Mouse (Mus musculus): ENCODE data around the gene Bfar. TPM values are rescaled to one million over a fixed set of nuclear protein-coding genes. Genes with fewer than 3 reads are reported as not detected.
"Not testable (repeated sequence)": the region's sequence is repeated elsewhere in the genome, so short reads cannot be mapped to it uniquely, and the experiment has no call there.

Bfar gene
- polyA plus RNA-seq, 1 experiment = 26.6 TPM

DNA sequence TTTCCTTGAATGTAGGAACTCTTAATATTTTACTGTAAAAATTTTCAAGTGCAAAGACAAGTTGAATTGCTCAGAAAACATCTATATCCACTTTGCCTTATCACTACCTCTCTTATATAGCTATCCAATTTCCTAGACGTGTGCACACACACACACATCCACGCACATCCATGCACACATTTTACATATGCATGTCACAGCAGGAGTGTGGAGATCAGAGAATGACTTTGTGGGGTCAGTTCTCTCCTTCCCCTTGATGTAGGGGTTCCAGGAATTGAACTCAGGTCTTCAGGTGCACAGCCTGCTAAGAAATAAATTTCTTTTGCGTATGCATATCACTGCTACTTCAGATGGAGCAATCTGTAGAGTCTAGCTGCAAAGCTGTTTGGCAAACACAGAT lies 76.5 kb downstream of the Bfar start:
- no peak overlapping the region for H3K27ac ChIP-seq (ENCODE audit: control insufficient read depth, insufficient read depth, low read depth, low read length, poor library complexity)
- H3K4me3 ChIP-seq (replicated peaks; ENCODE audit: control insufficient read depth, low read depth, low read length) = no peak overlapping the region
- 77% methylated on average over 3 of the region's 3 CpGs for WGBS
- no peaks in the 10 kb centered on the region for H3K4me1 ChIP-seq (ENCODE audit: control insufficient read depth, insufficient read depth, low read length)
- TF ChIP-seq CTCF (IDR thresholded peaks at IDR 0.05; ENCODE audit: control insufficient read depth, insufficient read depth, low read length) (no peak), POLR2A (IDR thresholded peaks at IDR 0.05; ENCODE audit: borderline replicate concordance, control insufficient read depth, low read depth, low read length) (no peak)

DNA sequence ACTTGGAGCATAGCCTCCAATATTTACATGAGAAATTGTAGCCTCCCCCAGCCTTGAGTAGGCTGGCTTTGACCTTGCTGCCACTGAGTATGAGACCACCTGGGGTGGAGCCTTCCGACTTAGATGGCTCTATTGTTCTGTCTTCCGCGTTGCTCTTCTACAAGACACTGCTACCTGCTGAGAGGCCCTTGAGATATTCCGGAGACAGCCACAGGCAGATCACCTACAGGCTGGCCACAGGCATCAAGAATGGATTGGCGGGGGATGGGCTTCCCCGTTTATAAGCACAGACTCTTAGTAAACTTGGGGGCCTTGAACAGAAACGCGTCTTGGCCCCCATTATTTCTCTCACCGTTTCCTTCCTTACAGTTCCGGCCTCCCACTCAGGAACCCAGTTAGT lies 77.2 kb downstream of the Bfar start:
- 50% methylated on average over 10 of the region's 10 CpGs for WGBS
- not testable (repeated sequence) for H3K27ac ChIP-seq (ENCODE audit: control insufficient read depth, insufficient read depth, low read depth, low read length, poor library complexity); H3K4me1 ChIP-seq (ENCODE audit: control insufficient read depth, insufficient read depth, low read length); H3K4me3 ChIP-seq (replicated peaks; ENCODE audit: control insufficient read depth, low read depth, low read length)

GRCm38 (mm10) chr16:13749306-13749705 lies 77.6 kb downstream of the Bfar start:
- H3K4me1 ChIP-seq (ENCODE audit: control insufficient read depth, insufficient read depth, low read length) = no peaks in the 10 kb centered on the region
- WGBS = 70% methylated on average over 5 of the region's 5 CpGs
- no peak overlapping the region for H3K4me3 ChIP-seq (replicated peaks; ENCODE audit: control insufficient read depth, low read depth, low read length)
- no peak overlapping the region for H3K27ac ChIP-seq (ENCODE audit: control insufficient read depth, insufficient read depth, low read depth, low read length, poor library complexity)
- TF ChIP-seq POLR2A (IDR thresholded peaks at IDR 0.05; ENCODE audit: borderline replicate concordance, control insufficient read depth, low read depth, low read length) = no peak
- TF ChIP-seq CTCF (IDR thresholded peaks at IDR 0.05; ENCODE audit: control insufficient read depth, insufficient read depth, low read length) = no peak

DNA sequence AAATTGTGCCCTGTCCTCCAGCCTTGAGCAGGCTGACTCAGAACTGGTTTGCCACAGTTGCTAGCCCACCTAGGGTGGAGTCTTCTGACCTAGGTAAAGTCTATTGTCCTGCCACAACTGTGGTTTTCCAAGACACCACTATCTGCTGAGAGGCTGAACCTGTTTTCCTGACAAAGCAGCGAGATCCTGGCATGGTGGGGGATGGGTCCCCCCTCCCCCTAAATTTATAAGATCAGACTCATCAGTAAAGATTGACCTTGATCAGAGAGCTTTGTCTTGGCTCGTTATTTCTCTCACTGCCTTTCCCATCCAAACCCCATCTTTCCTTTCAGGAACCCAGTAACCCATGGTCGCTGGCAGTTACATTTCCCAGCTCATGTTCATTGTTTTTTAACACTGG lies 78.3 kb downstream of the Bfar start:
- Histone ChIP-seq H3K4me1 (ENCODE audit: control insufficient read depth, insufficient read depth, low read length) (no peaks in the 10 kb centered on the region), H3K27ac (ENCODE audit: control insufficient read depth, insufficient read depth, low read depth, low read length, poor library complexity) (no peak overlapping the region), H3K4me3 (replicated peaks; ENCODE audit: control insufficient read depth, low read depth, low read length) (no peak overlapping the region)
- no peak for TF ChIP-seq POLR2A (IDR thresholded peaks at IDR 0.05; ENCODE audit: borderline replicate concordance, control insufficient read depth, low read depth, low read length)
- TF ChIP-seq CTCF (IDR thresholded peaks at IDR 0.05; ENCODE audit: control insufficient read depth, insufficient read depth, low read length) = no peak
- WGBS = 77% methylated on average over 3 of the region's 3 CpGs

DNA sequence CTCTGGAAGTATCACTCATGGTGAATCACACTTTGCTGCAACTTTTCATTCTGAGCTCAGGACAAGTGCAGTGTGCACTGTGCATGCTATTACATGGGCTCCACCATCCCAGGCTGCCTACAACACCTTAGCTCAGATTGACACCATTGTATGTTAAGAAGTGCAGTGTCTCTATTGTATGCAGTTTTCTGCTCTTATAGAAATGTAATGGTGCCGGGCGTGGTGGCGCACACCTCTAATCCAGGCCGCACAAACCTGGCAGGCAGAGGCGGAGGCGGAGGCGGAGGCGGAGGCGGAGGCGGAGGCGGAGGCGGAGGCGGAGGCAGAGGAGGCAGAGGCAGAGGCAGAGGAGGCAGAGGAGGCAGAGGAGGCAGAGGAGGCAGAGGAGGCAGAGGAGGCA lies 79.0 kb downstream of the Bfar start:
- TF ChIP-seq POLR2A (IDR thresholded peaks at IDR 0.05; ENCODE audit: borderline replicate concordance, control insufficient read depth, low read depth, low read length) = no peak
- TF ChIP-seq CTCF (IDR thresholded peaks at IDR 0.05; ENCODE audit: control insufficient read depth, insufficient read depth, low read length) = no peak
- no peaks in the 10 kb centered on the region for H3K4me1 ChIP-seq (ENCODE audit: control insufficient read depth, insufficient read depth, low read length)
- WGBS = 89% methylated on average over 13 of the region's 13 CpGs
- H3K4me3 ChIP-seq (replicated peaks; ENCODE audit: control insufficient read depth, low read depth, low read length) = no peak overlapping the region
- no peak overlapping the region for H3K27ac ChIP-seq (ENCODE audit: control insufficient read depth, insufficient read depth, low read depth, low read length, poor library complexity)

Other genes starting within 250 kb of the Bfar start
- gene Parn, start 3.7 kb upstream of the Bfar start, polyA plus RNA-seq (2011; ENCODE audit: insufficient read depth, insufficient read length, low replicate concordance, missing spikeins) = 6.3 and 9.0 TPM in 2 replicates
- 1.2 and 6.6 TPM in 2 replicates for gene 3110001I22Rik, start 71 bp downstream of the Bfar start, polyA plus RNA-seq (2011; ENCODE audit: insufficient read depth, insufficient read length, low replicate concordance, missing spikeins)
- 2.2 TPM in 1 of 2 replicates, not detected in the other for gene Pla2g10, start 59.1 kb downstream of the Bfar start, polyA plus RNA-seq (2011; ENCODE audit: insufficient read depth, insufficient read length, low replicate concordance, missing spikeins)
- 10.0 and 20.5 TPM in 2 replicates for gene Rrn3, start 108.8 kb downstream of the Bfar start, polyA plus RNA-seq (2011; ENCODE audit: insufficient read depth, insufficient read length, low replicate concordance, missing spikeins)
- 25.0 and 43.3 TPM in 2 replicates for gene Ntan1, start 147.0 kb downstream of the Bfar start, polyA plus RNA-seq (2011; ENCODE audit: insufficient read depth, insufficient read length, low replicate concordance, missing spikeins)
- gene Pdxdc1, start 231.3 kb downstream of the Bfar start, polyA plus RNA-seq (2011; ENCODE audit: insufficient read depth, insufficient read length, low replicate concordance, missing spikeins) = 34.1 and 70.8 TPM in 2 replicates
- 2.0 and 3.7 TPM in 2 replicates for gene Mpv17l, start 231.3 kb downstream of the Bfar start, polyA plus RNA-seq (2011; ENCODE audit: insufficient read depth, insufficient read length, low replicate concordance, missing spikeins)

All from bone marrow, adult 2 months (tissue).